Mouse (Mus musculus) cerebellum, postnatal 14 days (tissue): ENCODE data around the gene Apbb1ip.

ENCODE experiments used
- DNase-seq, 2 experiments: peaks; one replicate each; pipeline ENCODE4 v3.0.0; 2021; ENCODE audit warnings: mixed read lengths in 2 of 2

Gene Apbb1ip

GRCm38 (mm10) chr2:22775681-22776080 is 1.8 kb downstream of the Apbb1ip start:
- DNase-seq: no peak

GRCm38 (mm10) chr2:22776568-22777230 is 2.8 kb downstream of the Apbb1ip start:
- peak; percentile 16 to 33 for DNase-seq

DNA sequence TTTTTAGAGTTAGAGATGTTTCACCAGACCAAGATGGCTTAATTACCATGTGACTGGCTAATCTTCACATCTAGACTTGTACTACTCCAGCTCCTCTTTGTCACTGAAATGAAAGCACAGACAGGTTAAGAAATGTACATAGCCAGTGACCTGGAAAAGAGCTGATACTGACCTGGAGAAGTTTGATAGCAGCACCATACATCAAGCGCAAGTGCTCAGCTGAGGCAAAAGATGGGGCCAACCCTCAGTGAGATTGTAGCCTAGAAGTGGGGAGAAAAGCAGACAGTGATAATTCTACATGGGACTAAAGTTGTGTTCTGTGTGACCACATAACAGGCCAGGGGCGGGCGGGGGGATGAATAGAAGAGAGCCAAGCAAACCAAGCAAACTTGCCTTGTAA is 3.9 kb downstream of the Apbb1ip start:
- no peak for DNase-seq

DNA sequence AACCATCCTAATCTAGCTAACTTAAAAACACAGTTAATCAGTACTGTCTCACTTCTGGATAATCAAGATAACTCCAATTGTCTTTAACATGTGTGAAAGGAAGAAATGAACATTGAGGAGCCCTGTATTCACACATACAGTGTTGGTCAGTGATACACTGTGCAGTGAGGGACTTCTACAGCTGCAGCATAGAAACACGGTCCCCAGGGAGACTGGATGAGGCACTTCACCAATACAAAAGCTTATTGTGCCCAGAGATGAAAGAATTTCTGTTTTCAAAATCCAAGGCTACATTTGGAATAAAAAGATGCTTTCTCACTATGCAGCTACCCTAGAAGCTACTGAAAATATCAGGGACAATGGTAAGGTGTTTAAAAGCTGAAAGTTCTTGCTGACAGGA is 7.0 kb downstream of the Apbb1ip start:
- no peak for DNase-seq

GRCm38 (mm10) chr2:22781387-22782009 is 7.6 kb downstream of the Apbb1ip start:
- DNase-seq: no peak

DNA sequence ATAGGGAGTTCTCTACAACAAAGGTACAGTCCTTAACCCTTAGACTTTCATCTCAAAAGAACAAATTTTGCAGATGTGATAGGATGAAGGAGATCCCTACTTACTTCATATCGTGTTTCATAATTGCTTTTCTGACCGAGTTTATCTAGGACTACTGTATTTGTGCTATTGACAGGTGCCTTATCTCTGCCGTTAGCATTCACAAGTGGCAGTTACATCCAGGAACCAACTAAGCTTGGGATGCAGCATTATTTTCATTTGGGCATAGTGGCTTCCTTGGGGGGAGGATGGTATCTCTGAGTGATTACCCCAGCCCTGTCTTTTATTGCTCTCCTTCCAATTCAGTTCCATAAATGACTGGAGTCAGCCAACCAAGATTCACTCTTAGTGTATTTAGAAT is 8.2 kb downstream of the Apbb1ip start:
- no peak for DNase-seq

GRCm38 (mm10) chr2:22783137-22783638 is 9.3 kb downstream of the Apbb1ip start:
- no peak for DNase-seq

GRCm38 (mm10) chr2:22784186-22784585 is 10.3 kb downstream of the Apbb1ip start:
- DNase-seq: no peak

DNA sequence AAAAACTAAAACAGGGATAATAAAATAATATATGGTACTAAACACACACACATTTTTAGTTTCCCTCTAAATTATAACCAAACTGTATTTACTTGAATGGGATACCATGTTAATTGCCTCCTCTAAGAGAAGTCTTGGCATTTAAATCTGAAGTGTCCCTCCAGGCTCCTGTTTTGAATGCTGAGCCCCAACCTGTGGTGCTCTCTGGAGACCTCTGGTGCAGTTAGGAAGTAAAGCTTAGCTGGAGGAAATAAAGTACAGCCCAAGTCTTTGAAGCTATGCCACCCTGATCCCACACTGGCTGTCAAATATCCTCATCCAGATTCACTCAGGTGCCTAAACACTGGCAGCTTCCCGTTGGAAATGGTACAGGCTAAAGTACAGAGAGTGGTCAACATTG is 10.9 kb downstream of the Apbb1ip start:
- DNase-seq: no peak

DNA sequence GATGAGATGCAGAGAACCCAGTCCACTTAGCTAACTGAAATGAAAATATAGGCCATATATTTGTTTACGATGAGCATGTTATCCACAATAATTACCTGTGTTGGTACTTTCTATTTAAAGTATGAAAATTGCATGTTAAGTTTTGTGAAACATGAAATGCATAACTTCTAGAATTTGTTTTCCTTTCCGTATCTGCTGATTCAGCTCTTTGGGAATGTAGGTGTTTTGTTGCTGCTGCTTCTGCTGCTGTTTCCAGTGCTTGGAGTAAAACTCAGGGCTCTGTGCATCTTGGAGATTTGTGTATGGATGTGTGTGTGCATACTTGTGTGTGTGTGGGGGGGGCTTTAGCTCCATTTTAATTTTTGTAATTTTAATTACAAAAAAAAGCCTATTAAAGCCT is 14.8 kb downstream of the Apbb1ip start:
- DNase-seq: no peak

- no peak for DNase-seq
Observed at GRCm38 (mm10) chr2:22789576-22789975, 15.7 kb downstream of the Apbb1ip start.

DNA sequence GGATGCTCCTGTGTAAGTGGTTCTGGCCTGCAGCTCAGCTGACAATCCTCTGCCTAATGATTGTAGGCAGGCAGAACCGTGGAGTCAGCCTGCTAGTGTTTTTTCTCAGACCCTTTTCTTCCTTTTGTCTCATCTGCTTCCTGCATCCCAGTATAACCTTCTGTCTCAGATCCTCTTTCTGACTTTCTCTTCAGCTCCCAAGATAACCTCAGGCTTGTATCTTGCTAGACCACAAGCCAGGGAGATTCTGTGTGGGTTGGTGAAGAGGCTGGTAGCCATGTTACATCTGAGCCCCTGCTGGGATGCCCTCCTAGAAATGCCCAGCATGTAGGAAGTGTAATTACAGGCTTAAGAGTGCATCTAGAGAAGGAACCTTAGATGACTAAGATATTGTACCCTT is 16.5 kb downstream of the Apbb1ip start:
- no peak for DNase-seq

- no peak for DNase-seq
Observed at GRCm38 (mm10) chr2:22795087-22795486, 21.2 kb downstream of the Apbb1ip start.

GRCm38 (mm10) chr2:22796487-22796886 is 22.6 kb downstream of the Apbb1ip start:
- no peak for DNase-seq

DNA sequence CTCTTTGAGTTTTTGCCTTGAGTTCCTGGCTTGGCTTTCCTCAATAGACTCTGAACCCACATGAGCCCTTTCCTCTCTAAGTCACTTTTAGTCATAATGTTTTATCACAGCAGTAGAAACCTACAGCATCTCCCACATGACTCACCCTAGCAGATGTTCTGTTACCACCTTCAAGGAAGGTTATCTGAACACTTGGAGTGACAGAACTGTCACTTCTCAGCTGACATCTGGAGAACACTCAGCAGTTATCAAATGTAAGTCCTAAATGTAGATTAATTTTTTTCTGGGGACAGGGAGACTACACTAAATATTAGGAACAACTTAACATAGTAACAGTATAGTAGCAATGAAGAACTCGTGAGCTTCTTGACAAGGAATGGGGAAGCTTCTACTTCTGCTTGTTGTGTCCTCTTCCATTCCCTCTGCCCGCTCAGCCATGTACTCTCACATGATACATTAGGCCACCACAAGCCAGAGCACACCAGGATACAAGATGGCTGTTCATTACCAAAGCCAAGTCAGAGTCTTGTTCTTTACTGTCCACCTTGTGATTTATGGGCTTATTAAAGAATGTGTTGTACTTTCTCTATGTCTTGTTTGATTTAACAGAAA is 25.6 kb downstream of the Apbb1ip start:
- DNase-seq: no peak

- DNase-seq: no peak
Observed at GRCm38 (mm10) chr2:22805589-22805988, 31.7 kb downstream of the Apbb1ip start.

DNA sequence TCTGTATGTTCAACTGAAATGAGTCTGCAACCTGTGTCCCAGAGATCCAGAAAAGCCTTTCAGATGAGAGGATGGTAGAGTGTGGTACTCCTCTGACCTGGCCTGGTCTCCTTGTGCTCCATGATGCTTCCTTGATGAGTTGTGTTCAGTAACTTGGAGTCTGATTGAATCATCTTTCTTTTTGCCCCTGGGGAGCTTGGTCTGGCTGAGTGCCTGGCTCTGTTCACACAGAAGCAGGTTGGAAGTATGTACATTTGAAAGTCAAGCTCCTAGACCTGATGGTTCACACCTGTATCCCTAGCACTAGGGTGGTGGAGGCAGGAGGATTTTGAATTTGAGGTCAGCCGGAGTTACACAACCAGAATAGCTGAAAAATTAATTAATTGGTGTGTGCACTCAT is 32.7 kb downstream of the Apbb1ip start:
- DNase-seq: no peak

GRCm38 (mm10) chr2:22807312-22807711 is 33.4 kb downstream of the Apbb1ip start:
- no peak for DNase-seq

- no peak for DNase-seq
Observed at GRCm38 (mm10) chr2:22810851-22811250, 37.0 kb downstream of the Apbb1ip start.

GRCm38 (mm10) chr2:22811466-22811865 is 37.6 kb downstream of the Apbb1ip start:
- no peak for DNase-seq

GRCm38 (mm10) chr2:22813921-22814320 is 40.0 kb downstream of the Apbb1ip start:
- DNase-seq: no peak

- no peak for DNase-seq
Observed at GRCm38 (mm10) chr2:22815674-22816073, 41.8 kb downstream of the Apbb1ip start.

DNA sequence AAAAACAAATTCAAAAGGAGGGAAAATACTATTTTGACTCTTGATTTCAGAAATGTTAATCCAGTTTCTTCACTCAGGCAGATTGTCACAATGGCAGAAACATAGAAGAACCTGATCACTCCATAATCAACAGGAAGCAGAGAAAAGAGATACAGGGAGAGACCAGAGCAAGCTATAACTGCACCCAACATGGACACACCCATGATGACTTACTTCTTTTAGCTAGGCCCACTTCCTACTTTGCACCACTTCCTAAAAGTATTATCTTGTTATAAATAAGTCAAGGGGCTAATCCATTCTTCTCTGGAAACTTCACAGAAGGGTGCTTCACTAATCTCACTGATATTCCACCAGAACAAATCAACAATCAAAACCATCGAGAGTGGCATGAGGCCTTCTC is 42.3 kb downstream of the Apbb1ip start:
- DNase-seq: no peak

GRCm38 (mm10) chr2:22822293-22822692 is 48.4 kb downstream of the Apbb1ip start:
- no peak for DNase-seq
